Mouse (Mus musculus): ENCODE measurements around the gene Inpp5b.

- TF ChIP-seq POLR2A (IDR thresholded peaks at IDR 0.05; ENCODE audit: low read depth, low read length) = no peak
- TF ChIP-seq CTCF (conservative IDR thresholded peaks at IDR 0.05; ENCODE audit: insufficient read depth, insufficient read length, low read depth, low read length) = no peak
Observed at GRCm38 (mm10) chr4:124704797-124705474, 36.7 kb upstream of the Inpp5b start.

Measured in kidney, adult 2 months (tissue).